Mouse (Mus musculus): ENCODE results near the gene Gm20388.

- TF ChIP-seq MAFK (IDR thresholded peaks at IDR 0.05; ENCODE audit: insufficient read depth, low read depth, low read length), result no peak
- no peak for TF ChIP-seq HCFC1 (IDR thresholded peaks at IDR 0.05; ENCODE audit: borderline replicate concordance, insufficient read depth, low read length)
- TF ChIP-seq ZC3H11A (IDR thresholded peaks at IDR 0.05; ENCODE audit: borderline replicate concordance, low read depth, low read length), result no peak
These were observed 119.8 kb downstream of the Gm20388 start for GRCm38 (mm10) chr8:120030447-120030846.
